Mouse (Mus musculus): Measurements from ENCODE around the gene Ubac2.

- TF ChIP-seq MYC (IDR thresholded peaks at IDR 0.05; ENCODE audit: low read depth, low read length) = 0 out of 2 replicates have a peak, but pooled peaks have one; percentile 34
- TF ChIP-seq CTCF (conservative IDR thresholded peaks at IDR 0.05 in 1 of 2, IDR thresholded peaks at IDR 0.05 in 1 of 2; ENCODE audit: low read depth in 2 of 2, low read length in 2 of 2) = peak; percentile 91 to 99
- no peak; the same call in 1 of the 2 replicates for TF ChIP-seq NELFE (IDR thresholded peaks at IDR 0.05; ENCODE audit: low read depth, low read length)
- no peak for TF ChIP-seq EP300 (IDR thresholded peaks at IDR 0.05; ENCODE audit: low read length)
- TF ChIP-seq POLR2A (IDR thresholded peaks at IDR 0.05; ENCODE audit: low read depth, low read length) = no peak
- TF ChIP-seq JUN (IDR thresholded peaks at IDR 0.05; ENCODE audit: insufficient read depth, low read depth, low read length) = no peak
- TF ChIP-seq MAFK (IDR thresholded peaks at IDR 0.05; ENCODE audit: insufficient replicate concordance, low read length) = no peak
These were observed 186.1 kb downstream of the Ubac2 start for GRCm38 (mm10) chr14:122064519-122064918.

Measured in CH12.LX (cell line).